Mouse (Mus musculus): ENCODE results near the gene Pde3a. TPM values are rescaled to one million over a fixed set of nuclear protein-coding genes. Genes with fewer than 3 reads are reported as not detected.

Gene Pde3a
- polyA plus RNA-seq, 1 experiment: not detected

DNA sequence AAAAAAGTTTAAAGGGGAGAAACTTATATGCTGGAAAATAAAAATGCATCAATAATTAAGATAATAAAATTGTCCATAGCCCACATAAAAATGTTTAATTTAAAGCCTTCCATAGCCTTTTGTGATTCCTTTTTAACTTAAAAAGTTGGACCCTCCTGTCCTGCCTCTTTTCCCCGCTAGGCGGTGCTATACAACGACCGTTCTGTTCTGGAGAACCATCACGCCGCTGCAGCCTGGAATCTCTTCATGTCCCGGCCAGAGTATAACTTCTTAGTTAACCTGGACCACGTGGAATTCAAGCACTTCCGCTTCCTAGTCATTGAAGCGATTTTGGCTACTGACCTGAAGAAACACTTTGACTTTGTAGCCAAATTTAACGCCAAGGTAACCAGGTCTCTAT is 239.6 kb downstream of the Pde3a start:
- no peak overlapping the region for H3ac ChIP-seq (ENCODE audit: control insufficient read depth, insufficient read length)
- no peak for TF ChIP-seq TCF3 (IDR thresholded peaks at IDR 0.05; ENCODE audit: insufficient read length, low read depth)
- no peaks in the 10 kb centered on the region for H3K27me3 ChIP-seq (ENCODE audit: control insufficient read depth, insufficient read depth, insufficient read length)
- H3K79me2 ChIP-seq (ENCODE audit: control insufficient read depth, insufficient read depth): no peaks in the 10 kb centered on the region
- H3K4me3 ChIP-seq: no peak overlapping the region
- H3K36me3 ChIP-seq (ENCODE audit: control insufficient read depth, insufficient read depth): no peaks in the 10 kb centered on the region
- no peak overlapping the region for H3K4me2 ChIP-seq (ENCODE audit: low read depth)

DNA sequence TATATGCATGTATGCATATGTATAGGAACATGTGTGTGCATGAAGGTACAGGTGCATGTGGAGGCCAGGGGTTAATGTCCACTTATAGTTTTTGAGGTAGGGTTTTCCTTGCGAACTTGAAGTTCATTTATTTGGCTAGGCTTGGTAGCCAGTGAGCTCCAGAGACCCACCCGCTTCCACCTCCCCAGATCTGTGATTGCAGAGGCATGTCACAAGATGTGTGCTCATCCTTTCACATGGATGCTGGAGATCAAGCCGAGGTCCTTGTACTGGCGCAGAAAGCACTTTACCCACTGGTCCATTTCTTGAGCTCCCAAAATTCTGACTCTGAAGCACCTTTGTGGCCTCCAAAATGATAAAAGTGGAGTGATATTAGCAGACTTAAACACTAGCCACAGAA is 245.8 kb downstream of the Pde3a start:
- no peaks in the 10 kb centered on the region for H3K36me3 ChIP-seq (ENCODE audit: control insufficient read depth, insufficient read depth)
- TF ChIP-seq REST (IDR thresholded peaks at IDR 0.05; ENCODE audit: insufficient read depth, insufficient read length) (no peak), SRF (IDR thresholded peaks at IDR 0.05; ENCODE audit: control insufficient read depth, insufficient read length, low read depth) (no peak), TCF3 (IDR thresholded peaks at IDR 0.05; ENCODE audit: insufficient read length, low read depth) (no peak), MYOD1 (IDR thresholded peaks at IDR 0.05; ENCODE audit: control insufficient read depth in 1 of 3, insufficient read length in 2 of 3, low read depth in 2 of 3) (no peak), MYOG (IDR thresholded peaks at IDR 0.05; ENCODE audit: control insufficient read depth in 1 of 3, insufficient read depth in 1 of 3, insufficient read length in 2 of 3, low read depth in 2 of 3) (no peak), TCF12 (IDR thresholded peaks at IDR 0.05; ENCODE audit: insufficient read depth, poor library complexity, severe bottlenecking) (no peak)
- no peak overlapping the region for H3ac ChIP-seq (ENCODE audit: control insufficient read depth, insufficient read length)
- no peaks in the 10 kb centered on the region for H3K79me2 ChIP-seq (ENCODE audit: control insufficient read depth, insufficient read depth)
- H3K4me3 ChIP-seq: no peak overlapping the region
- no peak overlapping the region for H3K4me2 ChIP-seq (ENCODE audit: low read depth)
- no peaks in the 10 kb centered on the region for H3K27me3 ChIP-seq (ENCODE audit: control insufficient read depth, insufficient read depth, insufficient read length)

DNA sequence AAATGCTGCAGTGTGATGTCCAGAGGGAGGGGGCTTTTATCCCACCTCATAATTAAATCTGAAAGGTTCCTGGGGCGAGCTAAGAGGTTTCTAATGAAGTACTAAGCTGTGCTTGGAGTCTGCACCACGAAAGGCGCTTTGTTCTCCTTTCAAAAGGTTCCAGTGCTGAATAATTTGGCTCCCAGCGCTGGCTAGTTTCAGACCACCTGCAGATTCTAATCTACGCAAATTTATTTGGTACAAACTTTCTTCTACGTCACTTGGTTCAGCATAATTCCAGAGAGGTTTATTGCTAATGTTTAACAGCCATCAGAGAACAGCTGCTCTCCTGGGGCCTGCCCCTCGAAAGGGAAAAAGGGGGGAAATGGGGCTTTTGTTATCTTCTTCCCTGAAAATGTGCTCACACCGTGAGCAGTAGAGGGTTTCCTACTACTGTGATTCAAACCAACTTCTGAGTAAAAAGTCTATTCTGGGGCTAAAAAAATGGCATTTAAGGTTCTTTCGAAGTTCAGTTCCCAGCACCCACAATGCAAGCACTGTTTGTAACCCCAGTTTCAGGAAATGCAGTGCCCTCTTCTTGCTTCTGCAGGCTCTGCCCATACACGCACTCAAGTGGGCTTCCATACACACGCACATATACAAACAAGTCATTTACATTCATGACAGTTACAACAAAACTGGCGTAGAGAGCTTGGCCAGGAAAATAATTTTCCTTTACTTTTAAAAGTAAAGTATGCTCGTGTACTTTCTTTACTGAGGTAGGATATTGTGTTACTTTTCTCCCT is 246.8 kb downstream of the Pde3a start:
- Histone ChIP-seq H3K4me3 (no peak overlapping the region), H3K36me3 (ENCODE audit: control insufficient read depth, insufficient read depth) (no peaks in the 10 kb centered on the region), H3ac (ENCODE audit: control insufficient read depth, insufficient read length) (no peak overlapping the region), H3K27me3 (ENCODE audit: control insufficient read depth, insufficient read depth, insufficient read length) (no peaks in the 10 kb centered on the region), H3K79me2 (ENCODE audit: control insufficient read depth, insufficient read depth) (no peaks in the 10 kb centered on the region), H3K4me2 (ENCODE audit: low read depth) (no peak overlapping the region)
- TF ChIP-seq CEBPB (IDR thresholded peaks at IDR 0.05; ENCODE audit: insufficient read depth, poor library complexity, severe bottlenecking) (no peak), MYOG (IDR thresholded peaks at IDR 0.05; ENCODE audit: control insufficient read depth in 1 of 3, insufficient read depth in 1 of 3, insufficient read length in 2 of 3, low read depth in 2 of 3) (no peak), MAX (IDR thresholded peaks at IDR 0.05; ENCODE audit: low read depth) (no peak), TCF12 (IDR thresholded peaks at IDR 0.05; ENCODE audit: insufficient read depth, poor library complexity, severe bottlenecking) (no peak), POLR2A (IDR thresholded peaks at IDR 0.05; ENCODE audit: insufficient read length, low read depth) (no peak), TCF3 (IDR thresholded peaks at IDR 0.05; ENCODE audit: insufficient read length, low read depth) (no peak), E2F4 (IDR thresholded peaks at IDR 0.05; ENCODE audit: insufficient read depth) (no peak), SRF (IDR thresholded peaks at IDR 0.05; ENCODE audit: control insufficient read depth, insufficient read length, low read depth) (no peak), MYOD1 (IDR thresholded peaks at IDR 0.05; ENCODE audit: control insufficient read depth in 1 of 3, insufficient read length in 2 of 3, low read depth in 2 of 3) (no peak), USF1 (IDR thresholded peaks at IDR 0.05; ENCODE audit: low read depth) (no peak), REST (IDR thresholded peaks at IDR 0.05; ENCODE audit: insufficient read depth, insufficient read length) (no peak), POLR2AphosphoS2 (IDR thresholded peaks at IDR 0.05; ENCODE audit: insufficient read length, low read depth) (no peak)

DNA sequence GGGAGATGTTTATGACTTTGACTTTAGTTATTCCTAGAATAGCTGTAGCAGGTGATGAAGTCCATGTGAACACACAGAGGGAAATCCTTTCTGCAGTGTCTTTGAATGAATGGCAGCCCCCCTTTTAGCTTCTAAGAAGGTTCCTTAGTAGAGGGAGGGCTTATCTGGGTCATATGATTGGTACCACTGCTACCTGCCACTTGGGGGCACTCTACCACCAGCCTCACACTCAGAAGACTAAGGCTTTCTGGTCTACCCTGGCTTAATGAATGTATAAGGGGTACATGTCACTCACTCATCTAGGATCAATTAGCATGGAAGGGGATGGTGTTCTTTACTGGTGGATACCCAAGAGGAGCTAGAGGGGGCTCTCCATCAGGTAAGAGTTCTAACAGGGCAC is 250.4 kb downstream of the Pde3a start:
- Histone ChIP-seq H3K36me3 (ENCODE audit: control insufficient read depth, insufficient read depth) (no peaks in the 10 kb centered on the region), H3ac (ENCODE audit: control insufficient read depth, insufficient read length) (no peak overlapping the region), H3K27me3 (ENCODE audit: control insufficient read depth, insufficient read depth, insufficient read length) (no peaks in the 10 kb centered on the region), H3K79me2 (ENCODE audit: control insufficient read depth, insufficient read depth) (no peaks in the 10 kb centered on the region), H3K4me3 (no peak overlapping the region), H3K4me2 (ENCODE audit: low read depth) (no peak overlapping the region)
- TF ChIP-seq USF1 (IDR thresholded peaks at IDR 0.05; ENCODE audit: low read depth) (no peak), MYOG (IDR thresholded peaks at IDR 0.05; ENCODE audit: control insufficient read depth in 1 of 3, insufficient read depth in 1 of 3, insufficient read length in 2 of 3, low read depth in 2 of 3) (no peak), MAX (IDR thresholded peaks at IDR 0.05; ENCODE audit: low read depth) (no peak), POLR2A (IDR thresholded peaks at IDR 0.05; ENCODE audit: insufficient read length, low read depth) (no peak), E2F4 (IDR thresholded peaks at IDR 0.05; ENCODE audit: insufficient read depth) (no peak), TCF3 (IDR thresholded peaks at IDR 0.05; ENCODE audit: insufficient read length, low read depth) (no peak), TCF12 (IDR thresholded peaks at IDR 0.05; ENCODE audit: insufficient read depth, poor library complexity, severe bottlenecking) (no peak), SRF (IDR thresholded peaks at IDR 0.05; ENCODE audit: control insufficient read depth, insufficient read length, low read depth) (no peak), CEBPB (IDR thresholded peaks at IDR 0.05; ENCODE audit: insufficient read depth, poor library complexity, severe bottlenecking) (no peak), POLR2AphosphoS2 (IDR thresholded peaks at IDR 0.05; ENCODE audit: insufficient read length, low read depth) (no peak), REST (IDR thresholded peaks at IDR 0.05; ENCODE audit: insufficient read depth, insufficient read length) (no peak), MYOD1 (IDR thresholded peaks at IDR 0.05; ENCODE audit: control insufficient read depth in 1 of 3, insufficient read length in 2 of 3, low read depth in 2 of 3) (no peak)

DNA sequence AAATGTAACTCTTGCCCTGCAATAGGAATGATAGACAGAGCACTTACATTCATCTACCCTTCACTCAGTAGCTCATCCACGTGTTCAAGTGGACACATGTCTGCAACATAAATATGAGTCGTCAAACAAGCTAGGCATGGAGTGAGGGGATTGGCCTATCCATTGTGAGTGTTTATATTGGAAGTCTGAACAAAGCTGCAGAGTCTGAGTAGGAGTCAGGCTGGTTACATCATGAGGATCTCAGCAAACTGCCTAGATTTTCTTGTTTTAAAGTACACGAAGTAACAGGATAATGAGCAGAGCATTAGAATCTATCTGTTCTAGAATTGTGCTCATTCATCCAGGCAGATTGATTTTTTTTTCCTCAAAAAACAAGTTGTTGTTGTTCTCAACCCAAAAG is 252.1 kb downstream of the Pde3a start:
- no peak overlapping the region for H3K4me3 ChIP-seq
- H3K27me3 ChIP-seq (ENCODE audit: control insufficient read depth, insufficient read depth, insufficient read length): no peaks in the 10 kb centered on the region
- H3K79me2 ChIP-seq (ENCODE audit: control insufficient read depth, insufficient read depth): no peaks in the 10 kb centered on the region
- no peak overlapping the region for H3ac ChIP-seq (ENCODE audit: control insufficient read depth, insufficient read length)
- H3K4me2 ChIP-seq (ENCODE audit: low read depth): no peak overlapping the region
- no peaks in the 10 kb centered on the region for H3K36me3 ChIP-seq (ENCODE audit: control insufficient read depth, insufficient read depth)
- TF ChIP-seq CEBPB (IDR thresholded peaks at IDR 0.05; ENCODE audit: insufficient read depth, poor library complexity, severe bottlenecking) (no peak), POLR2A (IDR thresholded peaks at IDR 0.05; ENCODE audit: insufficient read length, low read depth) (no peak), MYOG (IDR thresholded peaks at IDR 0.05; ENCODE audit: control insufficient read depth in 1 of 3, insufficient read depth in 1 of 3, insufficient read length in 2 of 3, low read depth in 2 of 3) (no peak), TCF12 (IDR thresholded peaks at IDR 0.05; ENCODE audit: insufficient read depth, poor library complexity, severe bottlenecking) (no peak), MAX (IDR thresholded peaks at IDR 0.05; ENCODE audit: low read depth) (no peak), POLR2AphosphoS2 (IDR thresholded peaks at IDR 0.05; ENCODE audit: insufficient read length, low read depth) (no peak), USF1 (IDR thresholded peaks at IDR 0.05; ENCODE audit: low read depth) (no peak), SRF (IDR thresholded peaks at IDR 0.05; ENCODE audit: control insufficient read depth, insufficient read length, low read depth) (no peak), MYOD1 (IDR thresholded peaks at IDR 0.05; ENCODE audit: control insufficient read depth in 1 of 3, insufficient read length in 2 of 3, low read depth in 2 of 3) (no peak), REST (IDR thresholded peaks at IDR 0.05; ENCODE audit: insufficient read depth, insufficient read length) (no peak)

Measured in myocyte (in vitro differentiated cells).